Mouse (Mus musculus): Measurements from ENCODE around the gene 4933416C03Rik. TPM values are rescaled to one million over a fixed set of nuclear protein-coding genes. Genes with fewer than 3 reads are reported as not detected.

4933416C03Rik gene
- total RNA-seq, 1 experiment from 2014 or later, result not detected

DNA sequence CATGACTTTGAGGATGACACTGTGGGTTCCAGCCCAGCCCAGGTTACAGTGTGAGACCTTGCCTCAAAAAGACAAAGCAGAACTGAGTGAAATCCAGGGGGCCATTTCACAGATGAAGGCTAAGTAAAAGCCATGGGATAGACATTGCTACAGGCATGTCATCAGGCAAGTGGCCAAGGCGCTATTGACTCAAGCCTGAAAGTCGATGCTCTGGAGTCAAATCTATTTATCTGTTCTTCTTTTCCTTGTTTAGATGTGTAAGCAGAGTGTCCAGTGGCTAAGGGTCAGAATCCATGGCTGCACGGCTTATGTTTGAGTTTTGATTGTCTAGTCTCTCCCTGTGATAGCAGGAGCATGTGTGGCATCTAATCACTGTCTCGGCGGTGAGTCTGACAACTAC lies 35.1 kb downstream of the 4933416C03Rik start:
- DNase-seq, result no peak

DNA sequence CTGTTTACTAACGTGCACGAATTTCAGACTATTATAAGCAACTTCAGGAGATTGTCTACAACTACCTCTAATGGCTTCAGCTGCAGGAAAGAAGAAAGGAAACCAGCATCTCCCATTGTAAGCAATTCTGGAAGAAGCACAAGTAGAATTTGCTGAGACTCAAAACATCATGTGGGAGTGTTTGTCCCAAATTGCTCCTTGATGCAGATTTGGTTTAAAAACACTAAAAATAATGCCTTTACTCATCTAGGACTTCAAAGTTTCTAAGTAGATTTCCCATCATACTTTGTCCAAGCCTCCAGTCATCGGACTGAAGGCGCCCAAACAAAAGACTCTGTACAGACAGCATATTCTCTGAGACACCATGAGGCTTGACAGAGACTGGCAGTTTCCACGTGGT lies 37.8 kb downstream of the 4933416C03Rik start:
- no peak for DNase-seq

Other genes with a start within 250 kb of the 4933416C03Rik start
- 2.7 and 5.0 TPM in 2 replicates for gene Ptprr, start 95.7 kb downstream of the 4933416C03Rik start, total RNA-seq (2021)
- 32.8 and 42.3 TPM in 2 replicates for gene Ptprb, start 161.6 kb upstream of the 4933416C03Rik start, total RNA-seq (2021)